Mouse (Mus musculus) liver, adult 2 months (tissue): ENCODE measurements around the gene Esp23.

Experiments used
- CTCF ChIP-seq: fragments of 200-500 bp; IDR thresholded peaks from 2 replicates; pipeline ENCODE4 v1.5.1; 2011; ENCODE audit warnings: low read depth, low read length, control low read depth
- POLR2A ChIP-seq: fragments of 200-500 bp; IDR thresholded peaks from 2 replicates; pipeline ENCODE4 v1.6.1; 2011; ENCODE audit warnings: low read length, control low read depth; ENCODE audit not compliant: insufficient read depth; ENCODE audit errors: extremely low read depth

GRCm38 (mm10) chr17:39095034-39095433 is 18.2 kb upstream of the Esp23 start, which contains the start of gene Esp22:
- TF ChIP-seq CTCF (no peak), POLR2A (no peak)
